Mouse (Mus musculus) cerebellum, adult 2 months (tissue): ENCODE results near the gene Gm3159. TPM values are rescaled to one million over a fixed set of nuclear protein-coding genes. Genes with fewer than 3 reads are reported as not detected.
A peak's percentile ranks its signal among the peaks of the same experiment; 100 is the strongest.
"Not testable (repeated sequence)": the region's sequence is repeated elsewhere in the genome, so short reads cannot be mapped to it uniquely, and the experiment has no call there.

Source experiments
- DNase-seq, 2 experiments: peaks; one replicate each; pipeline ENCODE4 v3.0.0; 2021
- H3K27ac ChIP-seq: fragments of 200-500 bp; 2 replicates; pipeline ENCODE4 v1.5.1; 2012; ENCODE audit warnings: low read length, control low read depth, inconsistent platforms; ENCODE audit not compliant: insufficient read depth
- H3K27me3 ChIP-seq: fragments of 200-500 bp; 2 replicates; pipeline ENCODE4 v1.6.1; 2012; ENCODE audit warnings: inconsistent platforms, mild to moderate bottlenecking, low read length, moderate library complexity; ENCODE audit not compliant: control insufficient read depth, insufficient read depth
- H3K4me1 ChIP-seq: fragments of 200-500 bp; 2 replicates; pipeline ENCODE4 v1.6.1; 2011; ENCODE audit warnings: low read length; ENCODE audit not compliant: control insufficient read depth, insufficient read depth
- H3K4me3 ChIP-seq: fragments of 200-500 bp; replicated peaks from 2 replicates; pipeline ENCODE3; 2011; ENCODE audit warnings: mild to moderate bottlenecking, low read depth, low read length, control low read depth; ENCODE audit not compliant: insufficient read depth
- WGBS: fragments of 180-500 bp; shearing (Covaris S2); methylation state at CpG from one replicate; pipeline ENCODE4 v1.1.7; 2018; 5-methylcytosine and 5-hydroxymethylcytosine counted together
- polyA plus RNA-seq: library from polyadenylated mRNA; depleted of rRNA; stranded (reverse); fragments of >200 nt; gene quantifications from 2 replicates; pipeline ENCODE4 v1.2.3, GENCODE M21; 2012; rRNA removed

Gm3159 gene
- not detected in 2 replicates for polyA plus RNA-seq

DNA sequence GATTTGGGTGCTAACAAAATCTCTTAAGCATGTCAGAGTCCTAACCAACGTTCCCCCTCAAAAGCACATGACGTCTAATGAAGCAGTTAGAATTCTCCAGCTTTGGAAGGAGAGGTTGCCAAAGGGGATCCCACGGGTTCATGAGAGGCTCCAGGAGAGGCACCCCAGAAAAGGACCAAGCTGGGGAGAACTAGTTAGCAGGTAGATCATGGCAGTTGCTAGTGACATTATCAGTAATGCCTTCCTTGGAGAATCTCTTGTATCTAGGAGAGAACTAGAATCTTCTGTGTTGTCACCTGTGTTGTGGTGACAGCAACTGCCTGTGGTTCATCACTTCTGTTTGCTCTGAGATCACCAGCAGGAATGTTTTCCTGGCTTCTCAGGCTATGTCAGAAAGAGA is at the start of gene Gm3159:
Gene Gm3159, plus strand, starts transcription at position 301 of the 400 bp plus-strand sequence.
- H3K27ac ChIP-seq, H3K27me3 ChIP-seq, H3K4me3 ChIP-seq, H3K4me1 ChIP-seq, DNase-seq: not testable (repeated sequence)
- 56% methylated on average over 2 of the region's 3 CpGs for WGBS

DNA sequence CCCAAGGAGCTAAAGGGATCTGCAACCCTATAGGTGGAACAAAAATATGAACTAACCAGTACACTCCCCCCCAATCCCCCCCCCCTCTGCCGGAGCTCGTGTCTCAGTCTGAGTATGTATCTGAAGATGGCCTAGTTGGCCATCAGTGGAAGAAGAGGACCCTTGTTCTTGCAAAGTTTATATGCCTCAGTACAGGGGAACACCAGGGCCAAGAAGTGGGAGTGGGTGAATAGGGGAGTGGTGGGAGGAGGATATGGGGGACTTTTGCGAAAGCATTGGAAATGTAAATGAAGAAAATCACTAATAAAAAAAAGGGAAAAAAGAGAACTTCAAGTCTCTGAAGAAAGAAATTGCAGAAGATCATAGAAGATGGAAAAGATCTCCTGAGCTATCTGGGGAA is 28.3 kb upstream of the Gm3159 start:
- H3K4me1 ChIP-seq, H3K27me3 ChIP-seq, H3K4me3 ChIP-seq, H3K27ac ChIP-seq, DNase-seq: not testable (repeated sequence)
- WGBS: 83% methylated on average over 3 of the region's 3 CpGs

DNA sequence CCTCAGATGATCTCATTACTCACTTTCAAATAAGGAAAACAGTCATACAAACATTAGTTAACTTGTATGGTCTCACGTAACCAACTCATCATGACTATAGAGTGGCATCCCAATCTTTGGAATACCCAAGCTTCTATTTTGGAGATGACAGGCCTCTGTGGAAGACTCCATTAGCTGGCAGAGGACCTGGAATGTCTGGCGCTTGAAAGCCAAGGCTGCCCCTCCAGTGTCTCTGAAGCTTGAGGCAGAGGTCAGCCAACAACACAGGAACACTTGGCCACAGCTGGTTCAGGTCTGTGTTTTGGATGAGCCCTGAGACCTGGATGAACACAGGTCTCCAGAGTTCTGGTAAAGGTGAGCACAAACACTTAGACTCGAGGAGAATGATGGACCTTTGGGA is 27.6 kb upstream of the Gm3159 start:
- H3K27ac ChIP-seq, H3K4me1 ChIP-seq, H3K27me3 ChIP-seq, H3K4me3 ChIP-seq, DNase-seq: not testable (repeated sequence)
- WGBS: 74% methylated on average over 3 of the region's 3 CpGs

DNA sequence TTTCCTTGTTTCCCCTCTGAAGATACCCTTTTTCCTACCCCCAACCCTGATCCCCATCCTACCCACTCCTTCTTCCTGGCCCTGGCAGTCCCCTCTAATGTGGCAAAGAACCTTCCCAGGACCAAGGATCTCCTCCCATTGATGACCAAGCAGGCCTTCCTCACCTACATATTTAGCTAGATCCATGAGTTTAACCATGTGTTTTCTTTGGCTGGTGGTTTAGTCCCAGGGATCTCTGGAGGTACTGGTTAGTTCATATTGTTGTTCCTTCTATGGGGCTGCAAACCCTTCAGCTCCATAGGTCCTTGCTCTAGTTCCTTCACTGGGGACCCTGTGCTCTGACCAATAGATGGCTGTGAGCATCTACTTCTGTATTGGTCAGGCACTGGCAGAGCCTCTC is 19.5 kb upstream of the Gm3159 start:
- H3K27ac ChIP-seq: not testable (repeated sequence)

DNA sequence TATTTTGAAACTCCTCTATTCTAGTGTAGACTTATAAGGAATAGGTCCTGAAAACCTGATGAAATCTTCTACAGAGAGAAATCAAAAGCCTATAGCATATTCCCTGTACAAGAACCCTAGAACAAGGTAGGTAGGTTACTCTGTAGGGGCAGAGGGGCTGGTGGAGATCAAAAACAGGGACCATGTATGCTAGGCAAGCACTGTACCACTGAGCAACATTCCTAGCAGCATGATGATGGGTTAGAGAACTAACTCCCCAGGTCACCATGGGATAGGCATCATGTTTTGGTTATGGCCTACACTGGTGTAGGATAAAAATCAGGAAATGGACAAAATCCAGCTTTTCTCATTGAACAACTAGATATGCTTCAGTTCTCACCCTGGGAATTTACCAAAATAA is 11.7 kb upstream of the Gm3159 start:
- not testable (repeated sequence) for H3K27ac ChIP-seq, H3K4me3 ChIP-seq, H3K4me1 ChIP-seq, H3K27me3 ChIP-seq, DNase-seq

More for the DNA sequence above, 19.5 kb upstream of the Gm3159 start:
- not testable (repeated sequence) for H3K4me3 ChIP-seq, DNase-seq, H3K27me3 ChIP-seq, H3K4me1 ChIP-seq

DNA sequence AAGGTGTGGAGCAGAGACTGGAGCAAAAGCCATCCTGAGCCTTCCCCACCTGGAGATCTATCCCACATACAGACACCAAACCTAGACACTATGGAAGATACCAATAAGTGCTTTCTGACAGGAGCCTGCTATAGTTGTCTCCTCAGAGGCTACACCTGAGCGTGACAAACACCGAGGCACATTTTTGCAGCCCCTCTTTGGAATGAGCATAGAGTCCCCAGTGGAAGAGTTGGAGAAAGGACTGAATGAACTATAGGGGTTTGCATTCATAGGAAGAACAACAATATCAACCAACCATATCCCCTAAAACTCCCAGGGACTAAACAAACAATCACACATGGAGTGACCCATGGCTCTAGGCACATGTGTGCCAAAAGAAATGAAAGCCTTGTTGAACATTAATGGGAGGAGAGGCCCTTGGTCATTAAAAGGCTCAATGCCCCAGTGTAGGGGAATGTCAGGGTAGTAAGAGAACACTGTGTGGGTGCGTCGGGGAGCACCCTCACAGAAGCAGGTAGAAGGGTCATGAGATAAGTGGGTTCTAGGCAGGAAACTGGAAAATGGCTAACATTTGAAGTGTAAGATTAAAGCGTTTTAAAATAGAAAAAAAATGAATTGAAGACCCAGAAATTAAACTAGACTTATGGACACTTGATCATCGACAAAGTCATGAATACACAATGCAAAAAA is 4.3 kb upstream of the Gm3159 start:
- H3K27ac ChIP-seq, H3K4me1 ChIP-seq, H3K27me3 ChIP-seq, DNase-seq, H3K4me3 ChIP-seq: not testable (repeated sequence)
- 87% methylated on average over 4 of the region's 6 CpGs for WGBS

DNA sequence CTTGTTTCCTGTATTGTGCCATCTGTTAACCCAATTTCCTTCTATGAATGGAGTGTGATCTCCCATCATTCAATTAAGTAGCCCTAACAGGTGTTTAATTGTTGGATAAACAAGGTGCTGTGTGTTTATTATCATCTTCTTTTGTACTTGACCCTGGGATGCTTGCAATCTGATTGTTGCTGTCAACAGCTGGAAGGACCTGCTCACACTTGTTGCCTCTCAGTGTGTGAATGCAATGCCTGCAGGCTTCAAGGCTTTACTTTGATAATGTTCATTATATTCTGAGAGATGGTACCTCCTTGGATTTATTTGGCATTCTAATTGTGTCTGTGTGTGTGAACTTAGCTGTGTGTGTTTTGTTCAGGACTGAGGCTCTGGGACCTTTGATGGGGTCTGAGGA is 1.3 kb downstream of the Gm3159 start:
- not testable (repeated sequence) for DNase-seq, H3K27me3 ChIP-seq, H3K4me1 ChIP-seq, H3K4me3 ChIP-seq, H3K27ac ChIP-seq

DNA sequence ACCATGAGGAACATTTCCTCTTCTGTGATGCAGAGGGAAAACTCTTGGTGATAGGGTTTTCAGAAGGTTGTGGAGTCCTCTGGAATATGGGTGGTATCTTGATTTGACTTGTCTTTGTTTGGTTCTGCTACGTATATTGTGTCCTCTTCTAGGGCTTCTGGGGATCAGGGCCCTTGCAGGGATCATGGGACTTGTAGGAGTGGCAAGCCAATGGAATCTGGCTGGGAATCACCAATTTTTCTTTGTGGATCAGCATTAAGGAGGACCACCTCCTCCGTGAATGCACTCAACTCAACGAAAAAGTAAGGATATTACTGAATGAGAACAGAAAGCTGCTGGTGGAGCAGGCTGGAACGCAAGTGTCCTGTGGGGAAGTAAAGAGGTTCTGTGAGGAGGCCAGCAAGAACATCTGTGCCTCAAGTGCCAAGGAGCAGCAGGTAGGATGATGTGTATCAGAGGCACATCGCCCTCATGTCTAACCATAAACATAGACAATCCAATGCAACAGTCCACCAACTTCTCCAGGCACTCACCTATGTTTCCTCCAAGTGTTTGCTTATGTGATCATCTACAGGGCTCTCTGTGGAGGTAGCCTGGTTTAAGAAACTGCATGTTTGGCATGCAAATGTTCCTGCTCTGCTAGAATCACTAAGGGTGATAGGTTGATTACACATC is 2.9 kb downstream of the Gm3159 start:
- not testable (repeated sequence) for H3K4me3 ChIP-seq, DNase-seq, H3K4me1 ChIP-seq, H3K27me3 ChIP-seq, H3K27ac ChIP-seq
- WGBS: 81% methylated on average over 5 of the region's 5 CpGs

DNA sequence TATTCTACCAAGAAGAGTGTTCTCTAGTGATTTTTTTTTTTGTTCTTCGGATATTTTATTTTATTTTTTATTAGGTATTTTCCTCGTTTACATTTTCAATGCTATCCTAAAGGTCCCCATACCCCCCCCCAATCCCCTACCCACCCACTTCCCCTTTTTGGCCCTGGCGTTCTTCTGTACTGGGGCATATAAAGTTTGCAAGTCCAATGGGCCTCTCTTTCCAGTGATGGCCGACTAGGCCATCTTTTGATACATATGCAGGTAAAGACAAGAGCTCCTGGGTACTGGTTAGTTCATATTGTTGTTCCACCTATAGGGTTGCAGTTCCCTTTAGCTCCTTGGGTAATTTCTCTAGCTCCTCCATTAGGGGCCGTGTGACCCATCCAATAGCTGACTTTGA is 3.9 kb downstream of the Gm3159 start:
- not testable (repeated sequence) for DNase-seq, H3K27me3 ChIP-seq, H3K4me1 ChIP-seq, H3K4me3 ChIP-seq, H3K27ac ChIP-seq
- 70% methylated on average over 5 of the region's 5 CpGs for WGBS

DNA sequence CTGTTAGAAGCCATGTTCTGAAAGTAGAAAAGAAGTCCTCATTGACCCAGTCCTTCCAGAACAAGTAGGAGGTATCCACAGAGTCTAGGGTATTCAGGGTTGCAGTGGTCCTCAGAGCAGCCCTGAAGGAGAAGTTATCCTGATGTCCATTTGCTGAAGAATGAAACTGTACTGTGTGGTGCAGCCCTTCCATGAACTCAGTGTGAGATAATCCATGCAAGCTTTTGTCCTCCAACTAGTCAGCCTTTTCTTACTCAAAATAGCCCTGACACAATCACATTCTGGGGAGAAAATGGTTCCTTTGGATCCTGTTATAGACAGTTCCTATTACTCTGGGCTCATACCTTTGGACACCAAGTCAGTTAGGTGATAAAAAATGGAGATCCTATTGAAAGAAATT is 6.5 kb downstream of the Gm3159 start:
- not testable (repeated sequence) for H3K27ac ChIP-seq, H3K4me1 ChIP-seq, DNase-seq, H3K4me3 ChIP-seq, H3K27me3 ChIP-seq

DNA sequence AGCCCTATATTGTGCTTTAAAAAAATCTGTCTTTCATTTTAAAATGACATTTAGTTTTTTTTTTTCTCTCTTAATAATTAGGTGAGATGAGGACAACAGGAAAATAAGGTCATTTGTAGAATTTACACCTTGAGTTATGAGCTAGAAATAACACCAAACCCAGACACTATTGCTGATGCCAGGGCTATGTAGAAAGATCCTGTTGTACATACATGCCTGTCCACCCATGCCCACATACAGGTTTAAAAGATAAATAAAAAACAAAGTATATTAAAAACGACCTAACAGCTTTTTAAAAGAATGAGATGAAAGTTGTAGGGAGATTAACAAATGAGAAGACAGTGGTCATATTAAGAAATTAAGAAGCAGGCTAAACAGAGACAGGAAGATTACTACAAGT is 12.6 kb downstream of the Gm3159 start:
- DNase-seq, H3K27me3 ChIP-seq, H3K4me3 ChIP-seq, H3K27ac ChIP-seq, H3K4me1 ChIP-seq: not testable (repeated sequence)
- 35% methylated on average over 1 of the region's 1 CpGs for WGBS

DNA sequence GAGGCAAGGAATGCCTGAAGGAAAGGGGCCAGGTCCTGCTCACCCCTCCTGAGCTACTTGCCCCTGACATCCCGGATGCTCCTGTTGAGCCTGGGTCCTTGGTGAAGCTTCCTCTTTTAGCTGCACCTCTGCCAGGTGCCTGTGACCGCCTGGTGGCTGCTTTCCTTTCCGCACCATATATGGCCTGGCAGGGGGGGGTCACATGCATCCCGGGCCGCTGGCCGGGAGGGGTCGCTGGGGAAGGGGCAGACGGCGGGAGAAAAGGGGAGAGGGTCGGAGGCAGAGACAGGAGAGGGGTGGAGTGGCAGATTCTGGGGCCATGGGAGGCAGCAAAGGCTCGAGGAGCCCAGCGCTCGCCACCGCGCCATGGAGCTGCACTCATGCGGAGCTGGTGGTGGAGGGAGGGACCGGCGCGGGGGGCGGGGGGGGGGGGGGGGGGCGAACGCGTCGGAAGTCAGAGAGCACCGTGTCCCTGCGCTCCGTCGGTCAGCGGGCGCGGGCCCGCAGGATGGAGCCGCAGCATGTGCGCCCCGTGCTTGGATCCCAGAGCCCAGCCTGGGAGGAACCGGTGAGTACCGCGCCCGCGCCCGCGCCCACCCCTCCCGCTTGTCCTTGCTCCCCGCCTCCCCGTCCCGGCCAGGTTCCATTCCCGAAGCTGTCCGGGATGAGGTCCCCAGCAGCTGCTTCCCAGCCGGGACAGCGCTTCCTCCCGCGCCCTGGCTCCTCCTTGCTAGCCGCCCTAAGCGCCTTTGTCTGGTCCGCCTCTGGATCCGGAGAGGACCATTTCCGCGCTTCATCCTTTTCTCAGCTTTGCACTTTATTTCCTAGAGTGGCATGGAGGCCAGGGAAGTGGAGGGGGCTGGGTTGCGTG is 17.9 kb downstream of the Gm3159 start, which contains the start of gene Gm3164:
Gene Gm3164, plus strand, starts transcription at position 484 of the 871 bp plus-strand sequence.
- not testable (repeated sequence) for H3K27me3 ChIP-seq

More for the DNA sequence above, 17.9 kb downstream of the Gm3159 start, which contains the start of gene Gm3164:
- H3K4me1 ChIP-seq, H3K27ac ChIP-seq, H3K4me3 ChIP-seq: not testable (repeated sequence)
- 2% methylated on average over 29 of the region's 59 CpGs for WGBS
- peak in 1 of 2 experiments; percentile 20 for DNase-seq
